Mouse (Mus musculus) olfactory bulb, adult 2 months (tissue): ENCODE data around the gene Prkag2.

Source experiments
- CTCF ChIP-seq: fragments of 200-500 bp; IDR thresholded peaks from 2 replicates; pipeline ENCODE4 v1.5.1; 2012; ENCODE audit warnings: low read depth, mild to moderate bottlenecking, low read length, moderate library complexity; ENCODE audit not compliant: insufficient read depth
- POLR2A ChIP-seq: fragments of 200-500 bp; IDR thresholded peaks from 2 replicates; pipeline ENCODE4 v1.6.1; 2012; ENCODE audit warnings: mild to moderate bottlenecking, low read depth, low read length, moderate library complexity; ENCODE audit not compliant: insufficient read depth

DNA sequence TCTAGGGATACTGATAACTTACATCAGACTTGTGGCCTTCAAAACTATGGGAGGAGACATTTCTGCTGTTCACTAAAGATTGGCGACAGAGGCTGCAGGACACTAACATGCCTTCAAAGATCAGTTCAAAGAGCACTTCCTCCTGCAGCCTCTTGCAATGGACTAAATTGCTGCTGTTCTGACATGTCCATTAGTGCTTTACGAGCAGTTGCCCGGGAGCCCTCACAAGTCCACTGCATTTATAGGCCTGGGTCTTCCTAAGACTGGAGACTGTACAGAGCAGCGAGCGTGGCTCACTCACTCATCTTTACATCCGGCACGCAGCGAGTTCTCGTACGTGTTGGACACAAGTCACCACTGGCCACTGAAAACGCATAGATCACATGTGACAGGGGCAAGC is 208.0 kb downstream of the Prkag2 start:
- TF ChIP-seq CTCF: no peak
- TF ChIP-seq POLR2A: no peak
